ENCODE assay signal across 9 mouse cellular contexts in genomic region chr16:32597909-32598381, GRCm38 (mm10). TPM values are rescaled to one million over a fixed set of nuclear protein-coding genes. Genes with fewer than 3 reads are reported as not detected.
A peak's percentile ranks its signal among the peaks of the same experiment; 100 is the strongest.
DNase-seq lines count a peak whose midpoint lies in the region; ATAC-seq lines count a peak whose summit lies in the region.
"Had no signal": no experiment of that assay in that cellular context is flagged by ENCODE, and none has a peak within 500 bp of the region (broad histone marks: within the 10 kb centered on the region; RNA-seq: fewer than 3 reads in every experiment).

No protein-coding gene starts in this region.

- no peaks in the 10 kb centered on the region for H3K9me3 ChIP-seq in midbrain, embryonic 16.5 days (replicated peaks; ENCODE audit: control insufficient read depth, low read length, poor library complexity, severe bottlenecking)
- H3K9me3 ChIP-seq in midbrain, embryonic 13.5 days = no peaks in the 10 kb centered on the region
- H3K9me3 ChIP-seq in heart, embryonic 11.5 days (replicated peaks; ENCODE audit: control insufficient read depth, low read length) = no peaks in the 10 kb centered on the region
- H3K9me3 ChIP-seq: neural tube, embryonic 13.5 days had no signal

- H3K4me3 ChIP-seq in midbrain, embryonic 16.5 days (ENCODE audit: low read depth, low read length) = no peak overlapping the region
- no peak overlapping the region for H3K4me3 ChIP-seq in midbrain, embryonic 13.5 days (replicated peaks)
- H3K4me3 ChIP-seq in heart, embryonic 11.5 days (ENCODE audit: low read depth, low read length) = no peak overlapping the region
- H3K4me3 ChIP-seq: neural tube, embryonic 13.5 days had no signal

- no peak overlapping the region for H3K4me2 ChIP-seq in midbrain, embryonic 16.5 days (ENCODE audit: low read length)
- H3K4me2 ChIP-seq in midbrain, embryonic 13.5 days (replicated peaks) = no peak overlapping the region
- H3K4me2 ChIP-seq in heart, embryonic 11.5 days = no peak overlapping the region
- H3K4me2 ChIP-seq: neural tube, embryonic 13.5 days had no signal

- WGBS in midbrain, embryonic 16.5 days = 16% methylated on average over 4 of the region's 4 CpGs
- 37% methylated on average over 4 of the region's 4 CpGs for WGBS in midbrain, embryonic 13.5 days
- WGBS in heart, embryonic 11.5 days (ENCODE audit: insufficient replicate concordance) = 34% methylated on average over 4 of the region's 4 CpGs

- H3K36me3 ChIP-seq in midbrain, embryonic 16.5 days (ENCODE audit: control insufficient read depth, insufficient read depth, low read length) = no peaks in the 10 kb centered on the region
- H3K36me3 ChIP-seq in midbrain, embryonic 13.5 days = no peaks in the 10 kb centered on the region
- no peaks in the 10 kb centered on the region for H3K36me3 ChIP-seq in heart, embryonic 11.5 days (ENCODE audit: control insufficient read depth, insufficient read depth, low read length)
- H3K36me3 ChIP-seq: neural tube, embryonic 13.5 days had no signal

- no peak overlapping the region for H3K9ac ChIP-seq in midbrain, embryonic 16.5 days (ENCODE audit: low read depth, low read length)
- H3K9ac ChIP-seq in midbrain, embryonic 13.5 days (replicated peaks) = no peak overlapping the region
- H3K9ac ChIP-seq in heart, embryonic 11.5 days (ENCODE audit: low read depth, low read length) = no peak overlapping the region
- H3K9ac ChIP-seq: neural tube, embryonic 13.5 days had no signal

- ATAC-seq in midbrain, embryonic 16.5 days = peak; percentile 51; the same call in 1 of the 2 replicates
- no peak for ATAC-seq in midbrain, embryonic 13.5 days
- no peak for ATAC-seq in heart, embryonic 11.5 days (replicated peaks; ENCODE audit: insufficient number of reproducible peaks, low FRiP score, low TSS enrichment)
- ATAC-seq in megakaryocyte, adult 5-6 weeks (ENCODE audit: poor library complexity, severe bottlenecking) = 0 out of 2 replicates have a peak, but pooled peaks have one; percentile 28

- peak; percentile 24 for DNase-seq in cerebellum, adult 9-11 months
- DNase-seq in cerebellum, adult 8-10 months = no peak
- DNase-seq in layer of hippocampus, postnatal 25 days (ENCODE audit: extremely low spot score in 1 of 2, low spot score in 1 of 2) = no peak
- DNase-seq in embryo, embryonic 9.5 days (ENCODE audit: extremely low spot score) = no peak

- H3K4me1 ChIP-seq in midbrain, embryonic 16.5 days (ENCODE audit: control insufficient read depth, insufficient read depth, low read length) = no peaks in the 10 kb centered on the region; the same call in 1 of the 2 replicates
- peaks cover 5% of the 10 kb centered on the region; the same call in 1 of the 2 replicates for H3K4me1 ChIP-seq in midbrain, embryonic 13.5 days (replicated peaks)
- H3K4me1 ChIP-seq in heart, embryonic 11.5 days (ENCODE audit: control insufficient read depth, insufficient read depth, low read length) = no peaks in the 10 kb centered on the region
- H3K4me1 ChIP-seq: neural tube, embryonic 13.5 days had no signal

- H3K27ac ChIP-seq in midbrain, embryonic 16.5 days (ENCODE audit: low read length) = peak overlapping the region; percentile 33; the same call in 1 of the 2 replicates
- H3K27ac ChIP-seq in midbrain, embryonic 13.5 days = no peak overlapping the region
- 0 out of 2 replicates have a peak overlapping the region, but pooled peaks have one; percentile 22 for H3K27ac ChIP-seq in heart, embryonic 11.5 days (ENCODE audit: low read depth, low read length)
- H3K27ac ChIP-seq: neural tube, embryonic 13.5 days had no signal

- no peaks in the 10 kb centered on the region for H3K27me3 ChIP-seq in midbrain, embryonic 16.5 days (ENCODE audit: control insufficient read depth, insufficient read depth, low read depth, low read length)
- H3K27me3 ChIP-seq in midbrain, embryonic 13.5 days = peaks cover 2% of the 10 kb centered on the region; the same call in 1 of the 2 replicates
- no peaks in the 10 kb centered on the region for H3K27me3 ChIP-seq in heart, embryonic 11.5 days (ENCODE audit: control insufficient read depth, insufficient read depth, low read length)
- H3K27me3 ChIP-seq: neural tube, embryonic 13.5 days had no signal

RNA-seq across cellular contexts. Expression of gene Tfrc, which starts 10.8 kb away (rescaled TPM):
- 33.3 and 40.5 TPM in 2 replicates for polyA plus RNA-seq in midbrain, embryonic 16.5 days (2015; fragmentation: Nextera tagmentation; extraction: Ambion mirVana)
- polyA plus RNA-seq in midbrain, embryonic 13.5 days (2015; fragmentation: Nextera tagmentation; extraction: Ambion mirVana) = 35.8 and 45.9 TPM in 2 replicates
- polyA plus RNA-seq in heart, embryonic 11.5 days (2014; fragmentation: Nextera tagmentation; extraction: Ambion mirVana) = 66.7 and 69.2 TPM in 2 replicates
- 29.5 and 41.5 TPM in 2 replicates for total RNA-seq in megakaryocyte, adult 5-6 weeks (2015)
- 29.6 and 44.3 TPM in 2 replicates for total RNA-seq in megakaryocyte, adult 5-6 weeks (2017)
- 10 to 100 TPM; 59.3 to 67.3 TPM for total RNA-seq in layer of hippocampus, postnatal 25 days (2021)

RNA-seq across cellular contexts. Expression of gene Tnk2, which starts 45.7 kb away (rescaled TPM):
- 19.0 and 21.6 TPM in 2 replicates for polyA plus RNA-seq in midbrain, embryonic 16.5 days (2015; fragmentation: Nextera tagmentation; extraction: Ambion mirVana)
- 15.6 and 17.7 TPM in 2 replicates for polyA plus RNA-seq in midbrain, embryonic 13.5 days (2015; fragmentation: Nextera tagmentation; extraction: Ambion mirVana)
- 6.9 and 7.8 TPM in 2 replicates for polyA plus RNA-seq in heart, embryonic 11.5 days (2014; fragmentation: Nextera tagmentation; extraction: Ambion mirVana)
- total RNA-seq in megakaryocyte, adult 5-6 weeks (2015) = 5.5 and 12.0 TPM in 2 replicates
- 6.4 and 8.6 TPM in 2 replicates for total RNA-seq in megakaryocyte, adult 5-6 weeks (2017)
- total RNA-seq in layer of hippocampus, postnatal 25 days (2021) = 100 to 1,000 TPM; 163 to 165 TPM

Comparison
In these comparisons a context has a peak if more than half of its experiments do, and no peak if none do; other contexts are left out.
1. ATAC-seq: peak in midbrain, embryonic 16.5 days (single experiment) and megakaryocyte, adult 5-6 weeks (single experiment); none in midbrain, embryonic 13.5 days (single experiment) and heart, embryonic 11.5 days (single experiment).